Mouse (Mus musculus) cerebellum, adult 18-20 months (tissue): ENCODE results near the gene Zfp663.

Experiments
- DNase-seq, 2 experiments: peaks; one replicate each; pipeline ENCODE4 v3.0.0; 2021

The Zfp663 gene

DNA sequence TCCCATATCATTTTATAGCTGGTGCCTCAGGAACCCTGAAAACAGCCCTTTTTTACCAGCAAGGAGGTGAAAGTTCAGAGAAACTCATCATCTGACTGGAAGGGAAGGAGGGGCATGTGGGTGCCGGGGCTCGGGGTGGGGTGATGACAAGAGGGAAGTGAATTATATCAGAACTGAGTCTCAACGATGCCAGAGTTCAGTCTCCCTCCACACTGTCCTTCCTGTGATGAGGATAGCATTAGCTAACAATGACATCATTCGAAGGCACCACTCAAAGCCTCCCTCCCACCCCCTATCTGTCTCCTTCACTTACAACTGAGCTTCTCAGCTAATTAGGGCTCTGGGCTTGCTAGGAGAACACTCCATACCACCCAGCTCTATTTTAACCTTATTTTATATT is 49.0 kb downstream of the Zfp663 start:
- no peak for DNase-seq

DNA sequence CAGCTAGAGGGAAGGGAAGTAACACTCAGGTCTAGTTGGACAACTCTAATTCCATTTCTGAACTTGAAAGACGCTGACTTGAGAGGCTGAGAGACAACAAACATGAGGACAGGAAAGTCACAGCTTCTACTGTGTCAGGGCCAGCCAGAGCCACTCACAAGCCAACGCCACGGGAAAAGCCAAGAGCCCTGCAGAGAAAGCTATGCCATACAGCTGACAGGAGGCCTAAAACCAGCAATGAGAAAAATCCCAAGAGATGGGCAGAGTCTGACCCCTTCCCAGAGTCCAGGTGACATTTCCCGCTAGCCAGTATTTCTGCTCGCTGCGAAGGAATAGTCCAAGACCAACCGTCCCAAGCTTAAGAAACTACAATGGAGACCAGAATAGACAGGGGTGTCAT is 49.6 kb downstream of the Zfp663 start:
- DNase-seq = peak; percentile 43 to 48

DNA sequence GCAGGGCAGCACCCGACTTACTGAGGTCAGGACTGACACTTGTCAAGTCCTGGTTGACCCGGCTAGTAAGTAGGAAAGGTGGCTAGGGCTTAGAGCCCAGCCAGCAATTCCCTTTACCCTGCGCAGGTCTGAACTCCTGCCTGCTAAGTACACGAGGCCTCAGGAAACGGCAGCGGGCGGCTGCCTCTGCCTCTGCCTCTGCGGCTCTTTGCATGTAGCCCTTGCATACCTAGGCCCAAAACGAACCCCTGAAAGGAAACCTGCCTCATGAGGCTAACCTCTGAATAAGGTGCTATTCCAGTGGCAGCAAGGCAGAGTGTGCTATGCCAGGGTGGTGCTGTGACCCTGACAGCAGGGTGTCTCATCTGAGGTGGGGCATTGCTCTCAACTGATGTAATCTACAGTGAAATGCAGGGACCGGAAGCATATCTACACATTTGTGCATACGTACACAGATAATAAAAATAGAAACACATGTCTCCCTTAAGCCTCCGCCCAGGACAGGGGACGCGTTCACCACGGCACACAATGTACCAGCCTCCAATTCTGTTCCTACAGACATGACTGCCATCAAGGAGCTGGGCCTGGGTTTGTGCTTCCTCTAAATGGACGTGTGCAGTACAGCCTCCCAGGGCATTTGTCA is 50.8 kb downstream of the Zfp663 start:
- peak in 1 of 2 experiments; percentile 17 for DNase-seq

DNA sequence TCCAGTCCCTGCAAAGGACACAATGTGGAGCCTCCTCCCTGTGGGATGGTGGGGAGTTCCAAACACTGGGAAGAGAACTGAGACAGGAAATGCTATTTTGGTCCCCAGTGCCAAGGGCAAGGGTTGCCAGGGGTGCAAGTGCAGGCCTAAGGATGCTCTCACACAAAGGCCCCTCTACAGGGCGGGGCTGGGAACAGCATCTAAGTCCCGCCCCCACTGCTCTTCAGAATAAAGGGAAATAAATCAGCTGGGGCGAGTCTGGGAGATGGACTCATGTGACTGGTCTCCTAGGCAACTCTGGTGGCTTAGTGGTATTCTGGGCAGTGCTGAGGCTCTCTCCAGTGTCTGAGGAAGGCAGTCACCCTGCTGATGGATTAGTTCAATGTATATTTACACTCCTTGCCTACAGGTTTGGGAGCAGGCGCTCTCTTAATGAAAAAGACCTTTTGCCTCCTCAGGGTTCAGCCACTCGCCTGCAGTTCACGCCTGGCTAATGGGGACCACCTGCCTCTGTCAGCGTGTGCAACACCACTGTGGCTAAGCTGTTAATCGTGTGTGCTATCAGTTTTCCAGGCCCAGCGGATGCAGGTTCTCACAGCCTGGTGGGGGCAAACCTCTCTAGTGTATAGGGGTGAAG is 51.6 kb downstream of the Zfp663 start:
- DNase-seq = peak; percentile 51 to 53

DNA sequence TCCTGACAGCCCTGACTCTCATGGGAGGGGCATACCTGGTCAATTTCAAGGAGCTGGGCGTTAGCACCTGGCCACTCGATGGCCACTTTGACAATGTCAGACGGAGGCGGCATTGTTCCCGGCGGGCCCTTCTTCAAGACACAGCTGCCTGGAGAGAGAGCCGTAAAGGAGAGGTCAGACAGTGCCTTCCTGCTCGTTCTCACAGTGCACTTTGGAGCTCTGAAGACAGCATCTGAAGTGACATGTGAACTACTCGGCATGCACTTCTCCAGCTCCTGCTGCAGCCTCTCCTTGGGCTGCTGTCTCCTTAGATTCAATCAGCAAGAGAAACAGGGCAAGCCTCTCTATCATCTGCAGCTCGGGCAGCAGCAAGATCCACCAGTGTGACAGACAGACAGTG is 52.3 kb downstream of the Zfp663 start:
- no peak for DNase-seq

DNA sequence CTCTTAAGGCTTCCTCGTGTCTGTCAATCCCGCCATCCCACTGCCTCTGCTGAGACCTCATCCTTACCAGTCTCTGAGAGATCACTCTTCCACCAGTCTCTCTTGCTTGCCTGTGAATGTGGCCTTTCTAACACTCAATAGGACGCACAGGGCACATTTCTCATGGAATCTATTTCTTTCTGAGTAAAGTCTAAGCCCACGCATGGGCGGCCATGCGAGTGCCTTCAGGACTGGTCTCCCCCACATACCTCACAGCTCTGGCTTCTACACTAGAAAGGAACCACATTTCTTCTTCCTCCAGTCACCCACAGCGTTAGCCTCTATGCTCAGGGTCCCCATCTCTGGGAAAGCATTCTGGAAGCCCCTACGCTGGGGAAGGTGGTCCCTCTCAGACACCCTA is 54.3 kb downstream of the Zfp663 start:
- no peak for DNase-seq

DNA sequence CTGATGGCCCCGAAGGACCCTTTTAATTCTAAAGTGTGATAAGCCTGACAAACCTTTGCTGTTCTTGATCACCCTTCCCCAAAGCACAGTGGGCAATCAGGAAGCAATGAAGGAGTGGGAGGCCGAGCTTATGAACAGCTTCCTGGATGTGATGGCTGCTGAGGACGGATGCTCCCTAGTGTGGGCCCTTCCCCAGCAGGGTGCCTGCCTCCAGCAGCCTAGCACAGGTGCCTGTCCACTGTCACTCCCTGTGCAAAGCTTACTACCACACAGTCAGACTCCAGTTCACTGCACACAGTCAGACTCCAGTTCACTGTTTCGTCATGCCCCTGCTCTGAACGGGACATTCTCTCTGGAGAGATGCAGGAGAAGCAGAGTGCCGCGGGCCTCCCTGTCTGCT is 56.1 kb downstream of the Zfp663 start:
- DNase-seq = peak in 1 of 2 experiments; percentile 45

DNA sequence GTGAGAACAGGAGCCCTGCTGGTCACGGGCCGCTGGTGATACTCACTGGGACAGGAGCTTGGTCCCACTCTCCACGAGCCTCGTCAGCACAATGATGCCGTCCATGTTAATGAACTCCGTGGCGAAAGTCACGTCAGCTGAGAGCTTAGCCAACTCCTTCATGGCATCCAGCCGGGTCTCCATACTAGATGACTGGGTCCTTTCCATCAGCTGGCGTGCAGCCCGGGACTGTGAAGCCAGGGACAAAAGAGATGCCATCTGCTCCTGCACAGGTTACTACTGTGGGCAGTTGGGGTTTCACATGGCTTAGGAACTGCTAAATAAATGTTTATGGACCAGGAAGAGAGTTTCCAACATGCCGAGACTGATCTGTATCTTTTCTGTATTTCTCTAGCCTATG is 57.0 kb downstream of the Zfp663 start:
- DNase-seq = peak; percentile 98 to 99

DNA sequence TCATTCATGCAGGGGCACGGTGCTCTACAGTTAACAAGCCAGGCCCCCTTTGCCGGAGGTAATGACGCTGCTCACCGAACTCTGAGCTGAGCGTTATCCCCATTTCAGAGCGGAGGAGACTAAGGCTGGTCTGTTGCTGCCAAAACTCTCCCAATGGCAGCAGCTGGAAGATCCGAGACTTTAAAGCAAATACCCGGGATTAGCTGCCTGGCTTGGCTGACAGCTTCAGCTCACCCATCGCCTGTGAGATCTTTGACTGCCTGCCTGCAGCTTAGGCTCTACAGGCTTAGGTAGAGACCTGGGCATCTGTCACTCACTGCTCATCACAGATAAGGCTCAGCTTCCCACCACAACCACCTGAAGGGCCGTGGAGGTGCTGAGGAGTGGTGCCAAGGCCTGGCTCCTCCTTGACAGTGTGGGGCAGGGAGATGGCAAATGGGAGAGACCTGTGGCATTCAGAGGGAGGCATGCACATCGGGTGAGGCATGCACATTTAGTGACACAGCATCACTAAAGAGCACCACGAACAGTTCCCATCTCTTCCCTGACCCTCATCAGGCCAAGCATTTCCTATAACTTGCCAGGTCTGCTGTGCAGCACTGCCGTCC is 57.6 kb downstream of the Zfp663 start:
- peak in 1 of 2 experiments; percentile 46 for DNase-seq

DNA sequence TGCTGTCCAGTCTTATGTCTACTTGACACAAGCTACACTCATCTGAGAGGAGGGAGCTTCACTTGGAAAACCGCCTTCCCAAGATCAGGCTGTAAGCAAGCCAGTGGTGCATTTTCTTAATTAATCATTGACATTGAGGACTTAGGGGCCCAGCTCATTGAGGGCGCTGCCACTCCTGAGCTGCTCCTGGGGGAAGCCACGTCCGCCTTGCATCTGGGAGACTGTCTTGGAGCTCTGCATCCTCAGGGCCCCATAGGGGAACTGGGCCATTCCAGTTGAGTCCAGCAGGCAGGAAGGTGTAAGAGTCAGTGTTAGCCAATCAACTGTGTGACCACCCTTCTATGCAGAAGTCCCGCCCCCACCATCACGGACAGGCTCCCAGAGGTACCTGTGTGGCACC is 60.7 kb downstream of the Zfp663 start:
- no peak for DNase-seq

DNA sequence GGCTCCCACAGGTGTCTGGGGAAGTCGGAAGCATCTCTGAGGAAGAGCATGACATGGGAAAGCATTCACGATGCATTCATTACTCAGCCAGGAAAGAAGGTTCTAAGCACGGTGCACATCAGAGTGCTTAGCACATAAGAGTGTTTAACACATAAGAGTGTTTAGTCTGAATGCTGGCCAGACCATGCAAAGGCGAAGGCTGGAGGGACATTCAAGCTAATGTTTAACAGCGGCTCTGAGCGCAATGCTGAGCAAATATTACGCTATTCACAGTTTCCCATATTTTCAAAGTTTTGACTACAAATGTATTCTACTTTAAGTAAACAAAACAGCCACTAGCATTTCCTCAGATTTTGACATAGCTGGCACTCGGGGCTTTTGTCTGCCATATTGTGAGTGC is 63.1 kb downstream of the Zfp663 start:
- no peak for DNase-seq

DNA sequence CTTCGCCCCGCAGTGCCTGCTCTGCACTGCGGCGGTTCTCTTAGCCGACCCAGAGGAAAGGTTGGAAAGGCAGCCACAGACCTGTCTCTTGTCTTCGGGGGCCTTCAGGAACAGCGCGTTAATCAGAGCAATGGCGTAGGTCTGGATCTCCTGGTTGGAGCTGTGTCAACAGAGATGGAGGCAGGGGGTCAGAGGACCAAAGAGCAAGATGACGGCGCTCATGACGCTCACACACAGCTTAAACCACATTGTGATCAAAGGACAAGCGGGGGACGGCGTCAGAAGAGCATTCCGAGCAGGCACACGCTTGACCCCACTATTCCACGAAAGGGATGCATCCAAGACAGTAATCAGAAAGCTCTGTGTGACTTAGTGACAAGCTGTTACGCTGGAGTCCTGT is 63.7 kb downstream of the Zfp663 start:
- no peak for DNase-seq

DNA sequence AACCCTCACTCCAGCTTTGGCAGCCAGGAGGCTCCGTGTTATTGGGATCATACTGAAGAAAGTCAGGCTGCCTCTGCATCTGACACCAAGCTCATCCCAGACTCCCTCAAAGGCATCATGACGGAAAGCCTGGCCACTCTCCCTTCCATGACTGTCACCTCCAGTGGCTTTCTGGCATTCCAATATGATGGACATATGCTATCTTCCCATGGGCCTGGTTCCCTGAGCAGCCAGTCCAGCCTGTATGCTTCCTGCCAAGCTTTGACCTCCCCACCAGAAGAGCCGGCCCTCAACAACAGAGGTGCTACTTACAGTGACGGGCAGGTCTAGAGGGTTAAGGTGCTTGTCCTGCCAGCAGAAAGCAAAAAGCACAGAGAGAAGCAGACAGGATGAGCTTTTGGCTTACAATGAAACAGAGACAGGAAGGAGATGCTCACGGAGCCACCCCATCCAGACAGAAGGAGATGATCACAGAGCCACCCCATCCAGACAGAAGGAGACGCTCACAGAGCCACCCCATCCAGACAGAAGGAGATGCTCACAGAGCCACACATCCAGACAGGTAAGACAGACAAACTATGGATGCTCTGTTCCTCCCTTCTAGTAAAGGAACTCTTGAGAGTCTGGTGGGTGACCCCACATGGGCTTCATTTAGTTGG is 65.0 kb downstream of the Zfp663 start:
- peak; percentile 55 to 63 for DNase-seq

DNA sequence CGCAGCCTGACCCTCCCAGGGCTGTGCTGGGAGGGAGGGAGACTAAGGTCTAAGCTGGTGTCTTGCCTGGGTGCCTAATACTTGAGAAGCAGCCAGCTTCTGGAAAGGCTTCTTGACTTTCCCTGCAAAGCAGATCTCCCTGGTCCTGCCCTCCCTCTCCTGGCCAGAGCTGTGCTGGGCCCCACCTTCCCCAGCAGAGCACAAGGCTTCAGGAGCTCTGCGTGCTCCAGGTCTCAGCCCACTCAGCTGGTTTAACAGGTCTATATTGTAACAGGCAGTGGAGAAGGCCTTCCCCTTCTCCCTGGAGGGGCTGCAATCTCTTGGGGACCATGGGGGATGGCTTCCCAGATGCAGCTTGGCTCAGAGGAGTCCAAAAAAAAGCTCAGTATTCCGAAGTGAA is 67.1 kb downstream of the Zfp663 start:
- DNase-seq = no peak
